Mouse (Mus musculus) erythroblast, embryonic 14.5 days (primary cell): ENCODE data around the gene Cmtm4.

Experiments
- GATA1 ChIP-seq: IDR thresholded peaks from 2 replicates; pipeline ENCODE4 v1.6.1; 2012; ENCODE audit warnings: low read length, inconsistent platforms, mixed read lengths
- TAL1 ChIP-seq: IDR thresholded peaks from 3 replicates; pipeline ENCODE4 v1.6.1; 2012; ENCODE audit warnings: low read length, inconsistent platforms, mixed read lengths

DNA sequence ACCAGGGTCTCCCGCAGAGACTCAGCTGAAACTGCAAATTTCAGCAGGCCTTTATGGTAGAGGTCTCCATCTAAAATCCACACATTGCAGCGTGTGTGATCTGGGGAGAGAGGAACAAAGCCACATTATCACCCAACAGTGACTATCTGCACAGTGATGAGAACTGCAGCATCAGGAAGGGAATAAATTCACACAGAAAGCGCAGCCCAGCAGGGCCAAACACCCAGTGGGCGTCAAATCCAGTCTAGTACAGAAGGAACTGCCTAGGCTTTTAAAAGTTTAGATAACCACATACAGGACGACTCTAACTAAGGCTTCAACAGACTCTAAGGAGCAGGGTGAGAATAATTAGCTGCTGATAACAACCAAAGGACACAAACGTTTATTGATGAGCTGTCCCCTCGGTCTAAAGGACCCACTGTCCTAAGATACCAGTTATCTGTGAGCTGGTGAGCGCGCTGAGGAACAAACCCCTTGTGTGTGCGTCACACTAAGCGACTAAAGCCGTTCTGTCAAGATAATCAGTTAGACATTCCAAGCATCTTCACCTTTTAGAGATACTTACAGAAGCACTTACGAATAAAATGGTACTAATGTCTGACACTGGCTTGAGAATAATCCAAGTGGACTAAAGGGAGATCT lies 42.0 kb upstream of the Cmtm4 start:
- no peak for TF ChIP-seq TAL1
- no peak for TF ChIP-seq GATA1
